Mouse (Mus musculus): Measurements from ENCODE around the gene Ptpn6.
A peak's percentile ranks its signal among the peaks of the same experiment; 100 is the strongest.

The Ptpn6 gene

GRCm38 (mm10) chr6:124755306-124755705, 16.8 kb upstream of the Ptpn6 start:
- no peak for DNase-seq

- DNase-seq: no peak
Measured at GRCm38 (mm10) chr6:124753861-124754260, 15.3 kb upstream of the Ptpn6 start.

GRCm38 (mm10) chr6:124750405-124750804, 11.9 kb upstream of the Ptpn6 start:
- DNase-seq: no peak

- DNase-seq: no peak
Measured at GRCm38 (mm10) chr6:124746654-124747632, 8.4 kb upstream of the Ptpn6 start.

- no peak for DNase-seq
Measured at GRCm38 (mm10) chr6:124746296-124746605, 7.7 kb upstream of the Ptpn6 start.

- peak; percentile 92 to 94 for DNase-seq
Measured at GRCm38 (mm10) chr6:124745490-124746295, 7.2 kb upstream of the Ptpn6 start.

GRCm38 (mm10) chr6:124744755-124745321, 6.3 kb upstream of the Ptpn6 start:
- DNase-seq: no peak

- no peak for DNase-seq
Measured at GRCm38 (mm10) chr6:124743647-124744046, 5.1 kb upstream of the Ptpn6 start.

GRCm38 (mm10) chr6:124742839-124743514, 4.5 kb upstream of the Ptpn6 start:
- DNase-seq: no peak

GRCm38 (mm10) chr6:124741842-124742241, 3.3 kb upstream of the Ptpn6 start:
- no peak for DNase-seq

GRCm38 (mm10) chr6:124740888-124741761, 2.6 kb upstream of the Ptpn6 start, which contains the start of gene Grcc10:
Grcc10 (minus strand) TSS chr6:124741374.
- DNase-seq: peak; percentile 89 to 90

- peak; percentile 62 for DNase-seq
Measured at GRCm38 (mm10) chr6:124740211-124740887, 1.8 kb upstream of the Ptpn6 start.

GRCm38 (mm10) chr6:124739231-124739796, 800 bp upstream of the Ptpn6 start:
- no peak for DNase-seq

GRCm38 (mm10) chr6:124737040-124737439, 1.5 kb downstream of the Ptpn6 start:
- no peak for DNase-seq

GRCm38 (mm10) chr6:124734417-124734816, 4.1 kb downstream of the Ptpn6 start:
- DNase-seq: no peak

GRCm38 (mm10) chr6:124732476-124733370, 5.8 kb downstream of the Ptpn6 start:
- DNase-seq: peak; percentile 71 to 83

GRCm38 (mm10) chr6:124731038-124731437, 7.5 kb downstream of the Ptpn6 start:
- no peak for DNase-seq

GRCm38 (mm10) chr6:124729850-124730705, 8.4 kb downstream of the Ptpn6 start:
- no peak for DNase-seq

- DNase-seq: no peak
Measured at GRCm38 (mm10) chr6:124728621-124729020, 9.9 kb downstream of the Ptpn6 start.

Data from lung, adult 18-20 months (tissue).